Mouse (Mus musculus) brain, embryonic 14.5 days (tissue): ENCODE measurements at regions not wholly inside any gene's neighbourhood (a gene's known extent, or its start where the extent isn't known, plus 50 kb on each side); places are given as distances from the start of the nearest gene placed in this dataset.

ENCODE experiments used
- CTCF ChIP-seq: fragments of 200-500 bp; IDR thresholded peaks from 2 replicates; pipeline ENCODE4 v1.5.1; 2012; ENCODE audit warnings: inconsistent platforms, mild to moderate bottlenecking, moderate library complexity, borderline replicate concordance; ENCODE audit not compliant: insufficient read depth, insufficient read length; ENCODE audit errors: extremely low read depth
- POLR2A ChIP-seq: fragments of 200-500 bp; IDR thresholded peaks from 2 replicates; pipeline ENCODE4 v1.6.1; 2012; ENCODE audit warnings: mild to moderate bottlenecking, inconsistent platforms, borderline replicate concordance; ENCODE audit not compliant: poor library complexity, insufficient read depth, insufficient read length, severe bottlenecking; ENCODE audit errors: extremely low read depth

GRCm38 (mm10) chr12:32438209-32438608 lies 59.7 kb downstream of the Ccdc71l start:
- TF ChIP-seq CTCF (no peak), POLR2A (no peak)
